Mouse (Mus musculus) heart, postnatal 36 days (tissue): ENCODE measurements at regions not wholly inside any gene's neighbourhood (a gene's known extent, or its start where the extent isn't known, plus 50 kb on each side); places are given as distances from the start of the nearest gene placed in this dataset.

Experiments used
- DNase-seq, 2 experiments: peaks; one replicate each; pipeline ENCODE4 v3.0.0; 2021 to 2022
- intact Hi-C: fragments of 180-260 bp; cut with DNase I; formaldehyde crosslinking; loops from one replicate; pipeline ENCODE4 v1.15.1; 2025
- microRNA-seq, 2 experiments: library from miRNA; unstranded; fragments of <30 nt; microRNA quantifications; one replicate each; pipeline ENCODE4 v1.2.0; 2021; ENCODE audit warnings: borderline number of aligned reads in 2 of 2

DNA sequence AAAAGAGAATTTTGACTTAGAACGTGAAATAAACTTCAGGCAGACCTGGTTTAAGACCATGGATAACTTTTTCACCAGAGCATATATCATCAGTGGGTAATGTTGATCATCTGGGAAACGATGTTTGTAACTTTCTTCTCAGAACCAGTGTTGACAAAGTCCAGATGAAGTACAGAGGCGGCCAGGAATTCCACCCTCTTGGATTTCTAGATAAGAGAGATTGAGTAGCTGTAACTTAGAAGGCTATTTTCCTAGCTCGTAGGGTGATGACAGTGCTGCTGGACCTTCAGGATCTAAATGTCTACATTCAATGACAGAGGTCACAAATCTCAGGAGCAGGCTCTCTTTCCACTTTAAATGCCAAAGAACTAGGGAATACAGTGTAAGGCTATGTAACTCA, 85.2 kb upstream of the Ccdc85a start:
- intact Hi-C loops: no loop called here
- no peak for DNase-seq

- DNase-seq: no peak
- intact Hi-C loops: no loop called here
These were observed 76.3 kb upstream of the Ccdc85a start for GRCm38 (mm10) chr11:28660377-28660776.

- no peak for DNase-seq
- intact Hi-C loops: no loop called here
These were observed 71.2 kb upstream of the Ccdc85a start for GRCm38 (mm10) chr11:28655169-28655846.

- no peak for DNase-seq
- intact Hi-C loops: no loop called here
These were observed 65.3 kb upstream of the Ccdc85a start for GRCm38 (mm10) chr11:28649446-28649845.

DNA sequence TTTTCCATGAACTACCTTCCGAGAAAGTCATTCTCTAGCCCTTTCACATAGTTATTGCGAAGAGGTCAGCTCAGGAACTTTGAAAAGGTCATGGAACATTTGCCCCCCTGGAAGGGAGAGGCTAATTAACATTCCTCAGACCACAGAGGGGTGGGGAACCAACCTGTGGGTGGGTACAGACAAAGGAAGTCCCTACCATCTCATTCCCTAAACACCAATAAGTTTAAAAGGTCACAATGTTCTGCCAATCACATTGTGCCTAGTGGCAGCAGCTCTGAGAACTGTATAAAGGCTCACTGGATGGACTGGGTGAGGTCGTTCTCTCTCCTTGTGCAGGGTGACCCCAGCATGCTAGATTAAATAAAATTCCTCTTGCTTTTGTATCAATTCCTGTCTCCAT, 64.8 kb upstream of the Ccdc85a start:
- intact Hi-C loops: no loop called here

DNA sequence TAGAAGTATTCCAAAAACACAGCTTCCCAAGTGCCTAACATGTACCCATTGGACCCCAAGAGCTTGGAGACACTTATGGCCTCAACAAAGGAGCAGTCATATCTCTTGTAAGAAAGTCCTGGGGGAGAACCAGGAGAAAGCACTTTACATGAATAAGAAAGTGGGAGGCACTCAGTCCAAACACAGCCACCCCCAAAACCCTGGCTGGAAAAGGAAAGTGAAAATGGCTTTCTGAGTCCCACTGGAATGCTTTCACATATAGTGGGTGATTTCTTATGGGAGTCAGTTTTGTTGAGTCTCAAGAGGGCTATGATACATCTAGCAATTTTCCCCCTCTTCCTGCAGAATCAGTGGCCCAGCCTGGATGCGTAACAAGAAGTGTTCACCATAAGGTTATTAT, 55.0 kb upstream of the Ccdc85a start:
- intact Hi-C loops: loop anchor here (5.0 kb wide), 1 partner anchor 53 kb away; no protein-coding TSS in a partner anchor

More for the DNA sequence above, 64.8 kb upstream of the Ccdc85a start:
- no peak for DNase-seq

GRCm38 (mm10) chr11:28636752-28637151, 52.6 kb upstream of the Ccdc85a start:
- DNase-seq: no peak
- intact Hi-C loops: loop anchor here (5.0 kb wide), 1 partner anchor 56 kb away; no protein-coding TSS in a partner anchor

More for the DNA sequence above, 55.0 kb upstream of the Ccdc85a start:
- no peak for DNase-seq

Small RNAs in the stretch of these regions (microRNA-seq; reads per million reads assigned to microRNA genes)
- gene Mir216a (0 to 0.72 reads per million in 2 experiments), gene Mir216b (0 reads per million in 2 experiments), gene Mir216c (0 reads per million in 2 experiments), gene Mir217 (2.0 to 3.6 reads per million in 2 experiments)
